Mouse (Mus musculus) intestine, postnatal 0 days (tissue): Measurements from ENCODE around the gene Thbs1. TPM values are rescaled to one million over a fixed set of nuclear protein-coding genes. Genes with fewer than 3 reads are reported as not detected.
A peak's percentile ranks its signal among the peaks of the same experiment; 100 is the strongest.

Experiments
- ATAC-seq: fragments of 200-750 bp; cut with Nextera tagmentation; 2 replicates; pipeline ENCODE4 v1.8.0; 2017; ENCODE audit warnings: mild to moderate bottlenecking, moderate TSS enrichment, moderate library complexity
- H3K27ac ChIP-seq: fragments of 300-500 bp; sonication (generic); 2 replicates; pipeline ENCODE4 v1.5.1; 2014; ENCODE audit warnings: mild to moderate bottlenecking, low read depth, low read length, moderate library complexity
- H3K27me3 ChIP-seq: fragments of 300-500 bp; sonication (generic); replicated peaks from 2 replicates; pipeline ENCODE4 v1.6.1; 2014; ENCODE audit warnings: low read length, mixed read lengths; ENCODE audit not compliant: control insufficient read depth, insufficient read depth
- H3K36me3 ChIP-seq: fragments of 300-500 bp; sonication (generic); 2 replicates; pipeline ENCODE4 v1.6.1; 2014; ENCODE audit warnings: mild to moderate bottlenecking, moderate library complexity; ENCODE audit not compliant: control insufficient read depth, insufficient read depth
- H3K4me1 ChIP-seq: fragments of 300-500 bp; sonication (generic); replicated peaks from 2 replicates; pipeline ENCODE4 v1.6.1; 2014; ENCODE audit warnings: antibody characterized with exemption, low read length, mixed read lengths; ENCODE audit not compliant: control insufficient read depth, insufficient read depth
- H3K4me2 ChIP-seq: fragments of 300-500 bp; sonication (generic); replicated peaks from 2 replicates; pipeline ENCODE4 v1.6.1; 2014; ENCODE audit warnings: low read depth, mild to moderate bottlenecking, moderate library complexity
- H3K4me3 ChIP-seq: fragments of 300-500 bp; sonication (generic); 2 replicates; pipeline ENCODE4 v1.5.1; 2014; ENCODE audit warnings: low read depth, low read length
- H3K9ac ChIP-seq: fragments of 300-500 bp; sonication (generic); 2 replicates; pipeline ENCODE4 v1.6.1; 2014; ENCODE audit warnings: mild to moderate bottlenecking, low read depth, low read length
- H3K9me3 ChIP-seq: fragments of 300-500 bp; sonication (generic); 2 replicates; pipeline ENCODE4 v1.6.1; 2016; ENCODE audit warnings: mixed run types; ENCODE audit not compliant: control insufficient read depth
- CTCF ChIP-seq: sonication (generic); IDR thresholded peaks from 2 replicates; pipeline ENCODE4 v1.5.1; 2016; ENCODE audit warnings: low read depth, mild to moderate bottlenecking, control low read depth, antibody characterized with exemption, moderate library complexity
- WGBS: fragments of 180-500 bp; shearing (Covaris S2); extraction: QIAGEN DNeasy Blood & Tissue Kit; methylation state at CpG from one replicate; pipeline ENCODE4 v1.1.7; 2014; 5-methylcytosine and 5-hydroxymethylcytosine counted together
- polyA plus RNA-seq: library from polyadenylated mRNA; unstranded; fragments of >200 nt; fragmentation: Nextera tagmentation; extraction: Ambion mirVana; gene quantifications from 2 replicates; pipeline ENCODE4 v1.2.1, GENCODE M21; 2015

Thbs1 gene
- polyA plus RNA-seq, result 13.2 and 14.9 TPM in 2 replicates

GRCm38 (mm10) chr2:118111488-118112131 is at the start of gene Thbs1:
Thbs1 (plus strand) TSS chr2:118111876.
- under 1% methylated on average over 36 of the region's 36 CpGs for WGBS
- H3K4me3 ChIP-seq, result peak within 1 kb of the TSS; percentile 65
- peak within 1 kb of the TSS; percentile 83 for H3K4me2 ChIP-seq
- H3K9me3 ChIP-seq, result no peaks in the 10 kb centered on the region
- peak within 1 kb of the TSS; percentile 72 for H3K27ac ChIP-seq
- TF ChIP-seq CTCF, result 0 out of 2 replicates have a peak, but pooled peaks have one; percentile 2
- peak; percentile 62 for ATAC-seq
- H3K4me1 ChIP-seq, result no peaks in the 10 kb centered on the region
- H3K27me3 ChIP-seq, result no peaks in the 10 kb centered on the region
- peak within 1 kb of the TSS; percentile 68 for H3K9ac ChIP-seq
- H3K36me3 ChIP-seq, result peaks cover 8% of the 10 kb centered on the region

- H3K4me2 ChIP-seq, result no peak overlapping the region
- no peaks in the 10 kb centered on the region for H3K9me3 ChIP-seq
- no peaks in the 10 kb centered on the region for H3K4me1 ChIP-seq
- no peak overlapping the region for H3K9ac ChIP-seq
- no peak for TF ChIP-seq CTCF
- H3K27ac ChIP-seq, result no peak overlapping the region
- H3K4me3 ChIP-seq, result no peak overlapping the region
- no peaks in the 10 kb centered on the region for H3K36me3 ChIP-seq
- no peaks in the 10 kb centered on the region for H3K27me3 ChIP-seq
- no peak for ATAC-seq
- WGBS, result 85% methylated on average over 11 of the region's 11 CpGs
Measured at GRCm38 (mm10) chr2:118064121-118064764, 47.4 kb upstream of the Thbs1 start.

GRCm38 (mm10) chr2:118066065-118066770 is 45.5 kb upstream of the Thbs1 start:
- no peak overlapping the region for H3K27ac ChIP-seq
- H3K9me3 ChIP-seq, result no peaks in the 10 kb centered on the region
- no peak overlapping the region for H3K4me2 ChIP-seq
- H3K9ac ChIP-seq, result no peak overlapping the region
- no peak for ATAC-seq
- H3K4me3 ChIP-seq, result no peak overlapping the region
- TF ChIP-seq CTCF, result no peak
- no peaks in the 10 kb centered on the region for H3K36me3 ChIP-seq
- no peaks in the 10 kb centered on the region for H3K4me1 ChIP-seq
- 71% methylated on average over 8 of the region's 8 CpGs for WGBS
- H3K27me3 ChIP-seq, result no peaks in the 10 kb centered on the region

- Histone ChIP-seq H3K27me3 (no peaks in the 10 kb centered on the region), H3K4me3 (no peak overlapping the region), H3K9me3 (no peaks in the 10 kb centered on the region), H3K27ac (no peak overlapping the region), H3K4me2 (no peak overlapping the region), H3K36me3 (no peaks in the 10 kb centered on the region), H3K9ac (no peak overlapping the region), H3K4me1 (no peaks in the 10 kb centered on the region)
- 82% methylated on average over 5 of the region's 5 CpGs for WGBS
- TF ChIP-seq CTCF, result no peak
- no peak for ATAC-seq
Measured at GRCm38 (mm10) chr2:118069975-118070374, 41.7 kb upstream of the Thbs1 start.

- no peaks in the 10 kb centered on the region for H3K27me3 ChIP-seq
- no peak overlapping the region for H3K9ac ChIP-seq
- ATAC-seq, result no peak
- TF ChIP-seq CTCF, result no peak
- no peak overlapping the region for H3K4me2 ChIP-seq
- H3K4me3 ChIP-seq, result no peak overlapping the region
- no peaks in the 10 kb centered on the region for H3K9me3 ChIP-seq
- H3K27ac ChIP-seq, result no peak overlapping the region
- 88% methylated on average over 7 of the region's 7 CpGs for WGBS
- H3K4me1 ChIP-seq, result no peaks in the 10 kb centered on the region
- no peaks in the 10 kb centered on the region for H3K36me3 ChIP-seq
Measured at GRCm38 (mm10) chr2:118072811-118073372, 38.8 kb upstream of the Thbs1 start.

- Histone ChIP-seq H3K27ac (no peak overlapping the region), H3K27me3 (no peaks in the 10 kb centered on the region), H3K4me1 (no peaks in the 10 kb centered on the region), H3K4me3 (no peak overlapping the region), H3K4me2 (no peak overlapping the region), H3K9me3 (no peaks in the 10 kb centered on the region), H3K9ac (no peak overlapping the region), H3K36me3 (no peaks in the 10 kb centered on the region)
- no peak for ATAC-seq
- 55% methylated on average over 2 of the region's 2 CpGs for WGBS
- no peak for TF ChIP-seq CTCF
Measured at GRCm38 (mm10) chr2:118074030-118074429, 37.6 kb upstream of the Thbs1 start.
